Mouse (Mus musculus): ENCODE measurements around the gene Nsun7. TPM values are rescaled to one million over a fixed set of nuclear protein-coding genes. Genes with fewer than 3 reads are reported as not detected.

Gene Nsun7
- polyA plus RNA-seq, 1 experiment = not detected

GRCm38 (mm10) chr5:66330806-66331205 lies 71.1 kb downstream of the Nsun7 start:
- no peaks in the 10 kb centered on the region for H3K36me3 ChIP-seq (ENCODE audit: control insufficient read depth, insufficient read depth, low read length)
- no peaks in the 10 kb centered on the region for H3K4me1 ChIP-seq (ENCODE audit: control insufficient read depth, insufficient read depth, insufficient read length, low read length)
- no peak overlapping the region for H3K4me3 ChIP-seq (ENCODE audit: low read depth, low read length)
- WGBS = 61% methylated on average over 6 of the region's 6 CpGs
- no peak overlapping the region for H3K27ac ChIP-seq (ENCODE audit: insufficient read depth, low read depth, low read length)
- TF ChIP-seq CTCF (IDR thresholded peaks at IDR 0.05; ENCODE audit: extremely low read depth, insufficient read length, insufficient replicate concordance, low read depth, low read length) (no peak), POLR2A (IDR thresholded peaks at IDR 0.05; ENCODE audit: low read depth, low read length) (no peak)
- no peaks in the 10 kb centered on the region for H3K27me3 ChIP-seq (ENCODE audit: control insufficient read depth, insufficient read depth, low read length)

DNA sequence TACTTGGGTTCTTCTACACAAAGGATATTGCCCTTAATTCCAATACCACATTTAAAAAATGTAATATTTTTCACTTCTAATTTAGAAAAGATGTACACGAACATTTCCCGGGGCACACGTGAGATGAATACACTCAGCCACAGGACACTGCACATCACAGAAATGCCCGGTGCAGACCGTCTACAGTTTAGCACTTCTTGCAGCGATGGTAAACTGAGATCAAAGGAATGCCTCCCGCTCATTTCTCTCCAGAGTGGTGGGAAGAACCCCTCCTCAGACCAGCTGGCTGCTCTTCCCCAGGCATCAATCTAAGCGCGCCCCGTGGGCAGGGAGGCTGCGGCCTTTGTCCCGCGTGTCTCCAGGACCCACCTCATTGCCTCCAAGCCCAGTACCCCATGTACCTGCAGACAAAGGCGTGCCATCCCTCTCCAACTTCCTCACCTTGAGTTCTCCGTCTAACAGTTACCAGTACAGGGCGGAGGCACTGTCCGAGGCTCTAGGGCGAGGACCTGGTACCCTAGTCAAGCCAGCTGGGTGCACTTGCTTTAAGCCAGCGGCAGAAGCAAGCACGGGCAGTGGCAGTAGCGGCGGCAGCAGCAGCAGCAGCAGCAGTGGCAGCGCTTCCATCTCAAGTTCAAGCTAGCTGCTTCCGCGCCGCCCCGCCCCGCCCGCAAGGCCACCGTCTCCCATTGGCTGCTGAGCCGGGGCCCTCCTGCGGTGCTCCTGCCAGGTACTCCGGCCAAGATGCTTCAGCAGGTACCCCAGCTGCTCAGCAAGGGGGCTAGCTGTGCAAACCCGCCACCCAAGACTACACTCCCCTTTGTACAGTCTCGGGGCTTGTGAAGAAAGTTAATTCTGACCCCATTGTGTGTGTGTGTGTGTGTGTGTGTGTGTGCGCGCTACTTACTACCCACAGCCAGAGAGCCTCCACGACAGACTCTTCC lies 77.6 kb downstream of the Nsun7 start:
- TF ChIP-seq POLR2A (IDR thresholded peaks at IDR 0.05; ENCODE audit: low read depth, low read length) (no peak), CTCF (IDR thresholded peaks at IDR 0.05; ENCODE audit: extremely low read depth, insufficient read length, insufficient replicate concordance, low read depth, low read length) (no peak)
- H3K27me3 ChIP-seq (ENCODE audit: control insufficient read depth, insufficient read depth, low read length) = no peaks in the 10 kb centered on the region
- no peaks in the 10 kb centered on the region for H3K36me3 ChIP-seq (ENCODE audit: control insufficient read depth, insufficient read depth, low read length)
- H3K4me3 ChIP-seq (ENCODE audit: low read depth, low read length) = peak overlapping the region; percentile 50
- WGBS = 19% methylated on average over 38 of the region's 38 CpGs
- H3K4me1 ChIP-seq (ENCODE audit: control insufficient read depth, insufficient read depth, insufficient read length, low read length) = peaks cover 14% of the 10 kb centered on the region
- H3K27ac ChIP-seq (ENCODE audit: insufficient read depth, low read depth, low read length) = no peak overlapping the region

DNA sequence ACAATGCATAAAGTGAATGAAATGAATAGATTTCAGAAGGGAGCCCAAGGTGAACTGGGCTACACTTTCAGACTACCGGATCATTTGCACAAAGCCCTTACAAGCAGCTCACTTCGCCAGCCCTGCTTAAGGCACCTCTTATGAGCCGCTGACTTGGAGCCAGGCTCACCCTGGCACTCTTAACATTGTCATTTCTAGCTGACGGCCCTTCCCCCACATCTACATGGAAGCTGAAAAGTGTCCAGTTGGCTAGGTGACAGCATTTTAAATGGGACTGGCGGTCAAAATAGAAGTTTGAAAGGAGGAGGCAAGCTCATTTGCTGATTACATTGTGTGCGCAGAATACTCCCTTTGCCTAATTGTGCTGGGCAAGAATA lies 78.3 kb downstream of the Nsun7 start:
- H3K4me1 ChIP-seq (ENCODE audit: control insufficient read depth, insufficient read depth, insufficient read length, low read length) = peaks cover 14% of the 10 kb centered on the region
- H3K27me3 ChIP-seq (ENCODE audit: control insufficient read depth, insufficient read depth, low read length) = no peaks in the 10 kb centered on the region
- no peak overlapping the region for H3K27ac ChIP-seq (ENCODE audit: insufficient read depth, low read depth, low read length)
- no peak for TF ChIP-seq CTCF (IDR thresholded peaks at IDR 0.05; ENCODE audit: extremely low read depth, insufficient read length, insufficient replicate concordance, low read depth, low read length)
- no peaks in the 10 kb centered on the region for H3K36me3 ChIP-seq (ENCODE audit: control insufficient read depth, insufficient read depth, low read length)
- no peak overlapping the region for H3K4me3 ChIP-seq (ENCODE audit: low read depth, low read length)
- 47% methylated on average over 6 of the region's 6 CpGs for WGBS

- Histone ChIP-seq H3K36me3 (ENCODE audit: control insufficient read depth, insufficient read depth, low read length) (no peaks in the 10 kb centered on the region), H3K27ac (ENCODE audit: insufficient read depth, low read depth, low read length) (no peak overlapping the region), H3K4me3 (ENCODE audit: low read depth, low read length) (no peak overlapping the region), H3K27me3 (ENCODE audit: control insufficient read depth, insufficient read depth, low read length) (no peaks in the 10 kb centered on the region), H3K4me1 (ENCODE audit: control insufficient read depth, insufficient read depth, insufficient read length, low read length) (peaks cover 14% of the 10 kb centered on the region)
- TF ChIP-seq CTCF (IDR thresholded peaks at IDR 0.05; ENCODE audit: extremely low read depth, insufficient read length, insufficient replicate concordance, low read depth, low read length) (peak; percentile 24; the same call in 1 of the 2 replicates), POLR2A (IDR thresholded peaks at IDR 0.05; ENCODE audit: low read depth, low read length) (no peak)
- 62% methylated on average over 7 of the region's 7 CpGs for WGBS
Measured at GRCm38 (mm10) chr5:66338583-66338982, 78.9 kb downstream of the Nsun7 start.

DNA sequence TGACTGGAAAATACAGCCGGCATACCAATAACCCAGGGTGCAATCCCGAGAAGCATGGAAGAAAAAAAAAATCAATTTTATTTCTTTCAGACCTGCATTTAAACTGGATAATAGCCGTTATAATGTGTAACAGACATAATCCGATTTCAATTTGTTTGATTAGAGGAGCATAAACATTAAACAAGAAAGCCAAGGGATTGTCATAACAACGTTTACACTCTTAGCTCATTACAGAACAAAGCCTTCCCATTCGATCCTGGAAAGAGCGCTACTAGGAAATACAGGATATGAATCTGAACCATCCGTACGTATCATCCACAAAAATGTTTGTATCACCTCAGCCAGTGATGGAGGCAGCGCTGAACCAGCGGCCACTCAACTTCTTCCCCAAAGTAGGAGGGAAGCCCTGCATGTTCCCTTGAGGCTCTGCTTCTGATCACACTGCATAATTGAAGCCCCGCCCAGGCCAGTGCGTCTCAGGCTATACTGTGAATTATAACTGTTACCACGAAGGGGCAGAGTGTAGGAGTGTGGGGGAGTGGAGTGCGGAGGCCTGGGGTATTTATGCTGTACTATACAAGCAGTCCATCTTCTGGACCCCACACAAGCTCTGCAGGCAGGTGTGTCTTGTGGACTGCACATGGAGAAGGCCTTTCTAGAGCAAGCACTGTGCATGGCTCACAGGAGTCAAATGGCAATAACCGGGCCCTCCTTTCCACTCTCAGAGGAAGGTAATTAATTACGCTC lies 80.8 kb downstream of the Nsun7 start:
- Histone ChIP-seq H3K36me3 (ENCODE audit: control insufficient read depth, insufficient read depth, low read length) (no peaks in the 10 kb centered on the region), H3K27ac (ENCODE audit: insufficient read depth, low read depth, low read length) (no peak overlapping the region), H3K4me3 (ENCODE audit: low read depth, low read length) (no peak overlapping the region), H3K4me1 (ENCODE audit: control insufficient read depth, insufficient read depth, insufficient read length, low read length) (peaks cover 14% of the 10 kb centered on the region), H3K27me3 (ENCODE audit: control insufficient read depth, insufficient read depth, low read length) (no peaks in the 10 kb centered on the region)
- 72% methylated on average over 17 of the region's 17 CpGs for WGBS
- no peak for TF ChIP-seq CTCF (IDR thresholded peaks at IDR 0.05; ENCODE audit: extremely low read depth, insufficient read length, insufficient replicate concordance, low read depth, low read length)
- TF ChIP-seq POLR2A (IDR thresholded peaks at IDR 0.05; ENCODE audit: low read depth, low read length) = no peak

DNA sequence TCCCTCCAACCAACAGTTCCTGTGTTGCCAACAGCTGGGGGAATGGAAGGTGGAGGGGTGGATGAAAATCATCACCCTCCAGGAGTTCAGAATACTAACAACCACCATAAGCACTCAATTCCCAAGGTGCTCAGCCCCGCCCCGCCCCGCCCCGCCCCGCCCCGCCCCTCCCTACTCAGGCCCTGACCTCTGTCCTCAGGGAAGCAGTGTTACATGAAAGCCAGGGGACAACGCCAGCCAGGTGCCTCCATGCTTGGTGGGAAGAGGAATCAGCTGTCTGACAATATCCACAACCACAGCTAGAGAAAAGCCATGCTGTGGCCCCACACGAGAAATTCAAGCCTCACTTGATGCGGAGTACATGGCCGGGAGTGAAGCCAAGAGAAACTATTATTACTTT lies 82.2 kb downstream of the Nsun7 start:
- Histone ChIP-seq H3K36me3 (ENCODE audit: control insufficient read depth, insufficient read depth, low read length) (no peaks in the 10 kb centered on the region), H3K4me1 (ENCODE audit: control insufficient read depth, insufficient read depth, insufficient read length, low read length) (peaks cover 14% of the 10 kb centered on the region), H3K4me3 (ENCODE audit: low read depth, low read length) (no peak overlapping the region), H3K27ac (ENCODE audit: insufficient read depth, low read depth, low read length) (no peak overlapping the region), H3K27me3 (ENCODE audit: control insufficient read depth, insufficient read depth, low read length) (no peaks in the 10 kb centered on the region)
- 26% methylated on average over 10 of the region's 10 CpGs for WGBS
- TF ChIP-seq POLR2A (IDR thresholded peaks at IDR 0.05; ENCODE audit: low read depth, low read length) (no peak), CTCF (IDR thresholded peaks at IDR 0.05; ENCODE audit: extremely low read depth, insufficient read length, insufficient replicate concordance, low read depth, low read length) (no peak)

DNA sequence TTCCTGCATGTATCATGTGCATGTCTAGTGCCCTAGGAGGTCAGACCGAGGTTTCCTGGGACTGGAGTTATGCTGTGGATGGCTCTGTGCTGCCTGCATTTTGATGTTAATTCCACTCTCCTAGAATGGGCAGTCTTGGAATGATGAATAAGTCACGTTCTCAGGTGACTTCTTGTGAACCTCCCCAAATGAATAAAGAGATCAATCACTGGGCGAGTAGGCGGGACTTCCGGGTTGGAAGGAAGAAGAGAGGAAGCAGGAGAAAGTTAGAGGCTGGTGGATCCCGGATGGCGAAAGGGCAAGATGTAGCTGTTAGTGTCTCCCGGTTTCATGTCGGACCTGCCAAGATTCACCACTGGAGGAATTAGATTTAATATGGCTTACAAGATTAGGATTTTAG lies 82.6 kb downstream of the Nsun7 start:
- WGBS = 74% methylated on average over 9 of the region's 9 CpGs
- no peak for TF ChIP-seq POLR2A (IDR thresholded peaks at IDR 0.05; ENCODE audit: low read depth, low read length)
- TF ChIP-seq CTCF (IDR thresholded peaks at IDR 0.05; ENCODE audit: extremely low read depth, insufficient read length, insufficient replicate concordance, low read depth, low read length) = no peak
- Histone ChIP-seq H3K36me3 (ENCODE audit: control insufficient read depth, insufficient read depth, low read length) (no peaks in the 10 kb centered on the region), H3K4me3 (ENCODE audit: low read depth, low read length) (no peak overlapping the region), H3K4me1 (ENCODE audit: control insufficient read depth, insufficient read depth, insufficient read length, low read length) (peaks cover 13% of the 10 kb centered on the region), H3K27ac (ENCODE audit: insufficient read depth, low read depth, low read length) (no peak overlapping the region), H3K27me3 (ENCODE audit: control insufficient read depth, insufficient read depth, low read length) (no peaks in the 10 kb centered on the region)
